Mouse (Mus musculus) lung, embryonic 16.5 days (tissue): Measurements from ENCODE around the gene Mfsd6. TPM values are rescaled to one million over a fixed set of nuclear protein-coding genes. Genes with fewer than 3 reads are reported as not detected.

Experiments
- ATAC-seq: fragments of 200-750 bp; cut with Nextera tagmentation; 2 replicates; pipeline ENCODE4 v1.8.0; 2017; ENCODE audit warnings: low read depth, mild to moderate bottlenecking, moderate library complexity
- H3K27ac ChIP-seq: fragments of 300-500 bp; sonication (generic); 2 replicates; pipeline ENCODE4 v1.5.1; 2014; ENCODE audit warnings: mild to moderate bottlenecking, control low read depth, low read length
- H3K27me3 ChIP-seq: fragments of 300-500 bp; sonication (generic); 2 replicates; pipeline ENCODE4 v1.6.1; 2014; ENCODE audit warnings: low read depth, low read length, mixed read lengths; ENCODE audit not compliant: control insufficient read depth, insufficient read depth
- H3K36me3 ChIP-seq: fragments of 300-500 bp; sonication (generic); 2 replicates; pipeline ENCODE4 v1.6.1; 2014; ENCODE audit warnings: low read length; ENCODE audit not compliant: control insufficient read depth, insufficient read depth
- H3K4me1 ChIP-seq: fragments of 300-500 bp; sonication (generic); replicated peaks from 2 replicates; pipeline ENCODE4 v1.6.1; 2014; ENCODE audit warnings: low read length, mixed read lengths; ENCODE audit not compliant: control insufficient read depth, insufficient read depth
- H3K4me2 ChIP-seq: fragments of 300-500 bp; sonication (generic); 2 replicates; pipeline ENCODE4 v1.6.1; 2014; ENCODE audit warnings: low read depth, low read length, control low read depth
- H3K4me3 ChIP-seq: fragments of 300-500 bp; sonication (generic); 2 replicates; pipeline ENCODE4 v1.5.1; 2014; ENCODE audit warnings: mild to moderate bottlenecking, low read length, control low read depth
- H3K9ac ChIP-seq: fragments of 300-500 bp; sonication (generic); 2 replicates; pipeline ENCODE4 v1.6.1; 2014; ENCODE audit warnings: low read length, control low read depth
- H3K9me3 ChIP-seq: fragments of 300-500 bp; sonication (generic); 2 replicates; pipeline ENCODE4 v1.6.1; 2016; ENCODE audit warnings: low read length; ENCODE audit not compliant: control insufficient read depth
- WGBS: fragments of 180-500 bp; shearing (Covaris S2); extraction: QIAGEN DNeasy Blood & Tissue Kit; methylation state at CpG from one replicate; pipeline ENCODE4 v1.1.7; 2014; 5-methylcytosine and 5-hydroxymethylcytosine counted together
- polyA plus RNA-seq: library from polyadenylated mRNA; unstranded; fragments of >200 nt; fragmentation: Nextera tagmentation; extraction: Ambion mirVana; gene quantifications from 2 replicates; pipeline ENCODE4 v1.2.1, GENCODE M21; 2015

Mfsd6 gene
- polyA plus RNA-seq = 2.7 and 3.0 TPM in 2 replicates

GRCm38 (mm10) chr1:52727056-52727900 is at the start of gene Mfsd6:
Gene Mfsd6, minus strand, starts transcription at chr1:52727462.
- no peaks in the 10 kb centered on the region for H3K36me3 ChIP-seq
- H3K9ac ChIP-seq = peak within 1 kb of the TSS; percentile 80
- peak; percentile 76 for ATAC-seq
- peaks cover 5% of the 10 kb centered on the region; the same call in 1 of the 2 replicates for H3K4me1 ChIP-seq
- H3K27ac ChIP-seq = peak within 1 kb of the TSS; percentile 55
- H3K4me2 ChIP-seq = peak within 1 kb of the TSS; percentile 96
- H3K27me3 ChIP-seq = no peaks in the 10 kb centered on the region; the same call in 1 of the 2 replicates
- H3K9me3 ChIP-seq = no peaks in the 10 kb centered on the region
- WGBS = 2% methylated on average over 50 of the region's 63 CpGs
- H3K4me3 ChIP-seq = peak within 1 kb of the TSS; percentile 82

- Histone ChIP-seq H3K4me2 (no peak overlapping the region), H3K9me3 (no peaks in the 10 kb centered on the region), H3K36me3 (no peaks in the 10 kb centered on the region), H3K9ac (no peak overlapping the region), H3K4me3 (no peak overlapping the region), H3K27ac (no peak overlapping the region), H3K27me3 (no peaks in the 10 kb centered on the region), H3K4me1 (0 out of 2 replicates have a peak, but pooled peaks cover 4% of the 10 kb centered on the region)
- WGBS = 47% methylated on average over 7 of the region's 7 CpGs
- ATAC-seq = peak; percentile 31; the same call in 1 of the 2 replicates
These were observed 38.2 kb upstream of the Mfsd6 start for GRCm38 (mm10) chr1:52765176-52766111.

GRCm38 (mm10) chr1:52763894-52764809 is 36.9 kb upstream of the Mfsd6 start:
- no peaks in the 10 kb centered on the region for H3K36me3 ChIP-seq
- H3K4me2 ChIP-seq = peak overlapping the region; percentile 13; the same call in 1 of the 2 replicates
- H3K4me3 ChIP-seq = no peak overlapping the region
- H3K9ac ChIP-seq = no peak overlapping the region
- no peak overlapping the region for H3K27ac ChIP-seq
- WGBS = 55% methylated on average over 4 of the region's 4 CpGs
- no peak for ATAC-seq
- 0 out of 2 replicates have a peak, but pooled peaks cover 4% of the 10 kb centered on the region for H3K4me1 ChIP-seq
- no peaks in the 10 kb centered on the region for H3K27me3 ChIP-seq
- no peaks in the 10 kb centered on the region for H3K9me3 ChIP-seq

- Histone ChIP-seq H3K9me3 (no peaks in the 10 kb centered on the region), H3K4me1 (no peaks in the 10 kb centered on the region), H3K9ac (no peak overlapping the region), H3K27ac (no peak overlapping the region), H3K4me2 (no peak overlapping the region), H3K4me3 (no peak overlapping the region), H3K27me3 (no peaks in the 10 kb centered on the region), H3K36me3 (no peaks in the 10 kb centered on the region)
- WGBS = 83% methylated on average over 1 of the region's 1 CpGs
- no peak for ATAC-seq
These were observed 30.9 kb upstream of the Mfsd6 start for GRCm38 (mm10) chr1:52758174-52758573.

- H3K9ac ChIP-seq = no peak overlapping the region
- H3K9me3 ChIP-seq = no peaks in the 10 kb centered on the region
- no peak overlapping the region for H3K27ac ChIP-seq
- no peak overlapping the region for H3K4me3 ChIP-seq
- WGBS = 95% methylated on average over 1 of the region's 1 CpGs
- H3K4me1 ChIP-seq = no peaks in the 10 kb centered on the region
- no peaks in the 10 kb centered on the region for H3K27me3 ChIP-seq
- no peak for ATAC-seq
- no peaks in the 10 kb centered on the region for H3K36me3 ChIP-seq
- no peak overlapping the region for H3K4me2 ChIP-seq
These were observed 27.1 kb upstream of the Mfsd6 start for GRCm38 (mm10) chr1:52754331-52754730.

- H3K4me3 ChIP-seq = no peak overlapping the region
- no peak overlapping the region for H3K9ac ChIP-seq
- no peak for ATAC-seq
- H3K9me3 ChIP-seq = no peaks in the 10 kb centered on the region
- no peaks in the 10 kb centered on the region for H3K27me3 ChIP-seq
- no peak overlapping the region for H3K27ac ChIP-seq
- H3K4me1 ChIP-seq = no peaks in the 10 kb centered on the region
- H3K36me3 ChIP-seq = no peaks in the 10 kb centered on the region
- WGBS = 86% methylated on average over 2 of the region's 2 CpGs
- H3K4me2 ChIP-seq = no peak overlapping the region
These were observed 26.6 kb upstream of the Mfsd6 start for GRCm38 (mm10) chr1:52753828-52754227.

- H3K4me1 ChIP-seq = no peaks in the 10 kb centered on the region
- WGBS = 61% methylated on average over 3 of the region's 3 CpGs
- H3K4me2 ChIP-seq = no peak overlapping the region
- H3K9me3 ChIP-seq = no peaks in the 10 kb centered on the region
- H3K36me3 ChIP-seq = no peaks in the 10 kb centered on the region
- no peak overlapping the region for H3K9ac ChIP-seq
- no peak for ATAC-seq
- H3K4me3 ChIP-seq = no peak overlapping the region
- no peaks in the 10 kb centered on the region for H3K27me3 ChIP-seq
- H3K27ac ChIP-seq = no peak overlapping the region
These were observed 25.4 kb upstream of the Mfsd6 start for GRCm38 (mm10) chr1:52752706-52753105.

- H3K4me3 ChIP-seq = no peak overlapping the region
- no peak overlapping the region for H3K9ac ChIP-seq
- no peaks in the 10 kb centered on the region for H3K9me3 ChIP-seq
- WGBS = 78% methylated on average over 1 of the region's 1 CpGs
- H3K27ac ChIP-seq = no peak overlapping the region
- no peak for ATAC-seq
- no peak overlapping the region for H3K4me2 ChIP-seq
- H3K27me3 ChIP-seq = no peaks in the 10 kb centered on the region
- no peaks in the 10 kb centered on the region for H3K4me1 ChIP-seq
- H3K36me3 ChIP-seq = no peaks in the 10 kb centered on the region
These were observed 24.4 kb upstream of the Mfsd6 start for GRCm38 (mm10) chr1:52751634-52752033.
